Mouse (Mus musculus) central nervous system, embryonic 18 days (tissue): ENCODE data around the gene Dpy19l1. TPM values are rescaled to one million over a fixed set of nuclear protein-coding genes. Genes with fewer than 3 reads are reported as not detected.

Experiments used
- polyA plus RNA-seq: library from polyadenylated mRNA; depleted of rRNA; stranded (reverse); fragments of >200 nt; gene quantifications from 2 replicates; pipeline ENCODE4 v1.2.3, GENCODE M21; 2012; rRNA removed

Gene Dpy19l1
- 55.0 and 57.8 TPM in 2 replicates for polyA plus RNA-seq

GRCm38 (mm10) chr9:24503067-24503857, at the start of gene Dpy19l1:
Gene Dpy19l1, minus strand, starts transcription at chr9:24503140.

Other genes starting within 250 kb of the Dpy19l1 start
- not detected in 2 replicates for gene Cypt4, start 122.1 kb upstream of the Dpy19l1 start, polyA plus RNA-seq
- 0.54 and 0.68 TPM in 2 replicates for gene Dpy19l2, start 193.2 kb upstream of the Dpy19l1 start, polyA plus RNA-seq